Mouse (Mus musculus): Measurements from ENCODE around the gene Ssbp3.

The Ssbp3 gene

DNA sequence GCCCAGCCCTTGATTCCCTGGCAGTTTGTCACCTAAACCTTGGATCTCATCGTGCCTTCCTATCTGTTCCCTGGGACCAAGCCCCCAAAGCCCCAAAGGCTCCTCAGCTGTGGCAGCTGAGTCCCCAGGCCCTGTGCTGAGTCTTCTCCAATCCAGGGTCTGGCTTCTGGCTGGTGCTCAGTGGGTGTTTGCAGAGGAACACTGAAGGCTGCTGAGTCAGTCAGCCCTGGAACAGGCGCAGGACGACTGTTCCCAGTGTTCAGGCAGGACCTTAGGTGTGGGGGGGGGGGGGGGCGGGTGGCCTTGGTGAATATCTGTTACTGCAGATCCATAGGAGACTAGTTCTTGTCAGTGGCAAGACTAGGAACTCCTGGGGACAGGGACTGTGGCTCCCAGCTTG is 141.4 kb downstream of the Ssbp3 start:
- no peak for DNase-seq (ENCODE audit: low spot score)

DNA sequence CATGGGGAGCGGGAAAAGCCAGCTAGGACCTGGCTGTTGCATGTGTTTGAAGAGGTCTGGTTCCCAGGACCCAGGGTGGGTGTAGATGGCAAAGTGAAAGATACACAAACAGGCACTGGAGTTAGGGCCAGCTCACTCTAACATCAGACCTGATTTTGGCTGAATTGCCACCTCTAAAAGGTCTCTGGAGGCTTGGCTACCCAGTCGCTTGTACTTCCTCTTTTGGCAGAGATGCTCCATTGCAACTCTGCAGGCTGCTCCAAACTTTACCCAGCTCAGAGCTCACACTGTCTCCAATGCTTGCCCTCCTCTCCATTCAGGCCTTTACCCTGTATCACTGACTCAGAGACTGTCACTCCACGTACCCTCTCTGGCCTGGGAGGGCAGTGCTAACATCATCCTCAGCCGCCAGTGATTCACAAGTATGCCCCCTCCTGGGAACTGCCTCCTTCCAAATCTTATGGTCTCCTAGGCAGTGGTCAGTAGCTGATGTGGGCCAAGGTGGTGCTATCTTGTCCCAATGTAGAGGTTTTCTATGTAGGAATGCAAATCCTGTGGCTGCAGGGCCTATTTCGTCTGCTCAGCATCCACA is 142.6 kb downstream of the Ssbp3 start:
- no peak for DNase-seq (ENCODE audit: low spot score)

DNA sequence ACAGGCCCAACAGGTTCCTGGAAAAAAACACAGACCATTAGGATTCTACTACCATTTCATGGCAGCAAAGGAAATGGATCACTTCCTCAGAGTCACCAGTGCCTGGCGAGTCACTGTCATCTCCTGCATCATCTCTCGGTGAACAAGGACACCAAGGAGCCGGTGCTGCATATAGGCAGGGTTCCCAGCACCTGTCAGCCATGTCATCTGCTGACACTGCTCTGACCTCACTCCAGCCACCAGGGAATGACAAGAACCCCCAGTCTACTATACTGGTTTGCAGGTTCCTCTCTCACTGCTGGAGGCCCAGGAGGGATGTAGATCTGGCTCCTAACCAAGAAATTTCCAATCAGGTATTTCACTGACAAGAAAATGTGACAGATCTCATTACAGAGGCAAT is 145.6 kb downstream of the Ssbp3 start:
- DNase-seq (ENCODE audit: low spot score) = no peak

DNA sequence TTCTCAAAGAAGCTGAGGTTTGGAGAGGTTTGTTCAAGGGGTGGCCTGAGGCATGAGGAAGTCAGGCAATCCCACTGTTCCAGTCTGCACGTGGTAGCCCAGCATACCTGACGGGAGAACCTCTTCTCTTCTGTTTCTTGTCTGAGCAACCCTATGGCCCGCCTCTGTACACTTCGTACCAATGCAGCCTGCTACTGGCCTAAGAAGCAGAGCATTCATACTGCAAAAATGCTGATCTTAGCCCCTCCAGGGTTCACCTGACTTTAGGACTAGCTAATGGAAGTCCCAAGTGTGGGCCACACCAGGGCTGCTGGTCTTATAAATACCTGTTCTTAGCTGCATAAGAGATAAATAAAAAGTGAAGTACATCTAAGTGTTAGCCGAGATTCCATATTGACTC is 147.8 kb downstream of the Ssbp3 start:
- no peak for DNase-seq (ENCODE audit: low spot score)

DNA sequence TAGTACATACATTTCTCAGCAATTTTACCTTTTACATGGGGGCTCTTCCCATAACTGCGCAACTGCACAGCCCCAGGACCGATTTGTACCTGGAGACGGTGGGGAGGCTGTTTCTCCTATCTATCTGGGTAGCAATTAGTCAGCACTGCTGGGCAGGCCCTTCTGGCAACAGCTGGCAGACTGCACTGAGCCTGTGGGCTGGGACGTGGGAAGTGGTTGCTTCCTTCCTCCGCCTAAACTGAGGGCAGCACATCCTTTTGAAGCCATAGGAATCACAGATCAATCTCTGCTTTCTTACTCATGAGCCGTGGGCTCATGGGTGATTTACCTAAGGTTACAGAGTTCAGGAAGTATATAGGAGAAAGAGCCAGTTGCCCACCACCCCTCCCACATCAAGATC is 148.3 kb downstream of the Ssbp3 start:
- DNase-seq (ENCODE audit: low spot score) = no peak

DNA sequence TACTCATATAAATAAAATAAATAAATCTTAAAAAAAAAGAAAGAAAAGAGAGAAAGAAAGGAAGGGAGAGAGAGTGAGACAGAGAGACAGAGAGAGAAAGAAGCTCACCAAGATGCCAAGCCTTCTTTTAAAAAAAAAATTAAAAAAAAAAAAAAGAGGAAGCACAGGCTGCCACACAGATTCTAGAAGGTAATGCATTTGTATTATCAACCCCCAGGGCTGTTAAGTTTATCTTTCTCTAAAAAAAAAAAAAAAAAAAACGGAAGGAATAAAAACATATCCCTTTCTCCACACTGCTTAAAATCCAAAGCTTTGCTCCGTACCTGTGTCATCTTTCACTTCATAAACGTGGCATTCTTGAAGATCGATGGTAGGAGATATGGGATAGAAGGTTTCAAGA is 151.1 kb downstream of the Ssbp3 start:
- no peak for DNase-seq (ENCODE audit: low spot score)

DNA sequence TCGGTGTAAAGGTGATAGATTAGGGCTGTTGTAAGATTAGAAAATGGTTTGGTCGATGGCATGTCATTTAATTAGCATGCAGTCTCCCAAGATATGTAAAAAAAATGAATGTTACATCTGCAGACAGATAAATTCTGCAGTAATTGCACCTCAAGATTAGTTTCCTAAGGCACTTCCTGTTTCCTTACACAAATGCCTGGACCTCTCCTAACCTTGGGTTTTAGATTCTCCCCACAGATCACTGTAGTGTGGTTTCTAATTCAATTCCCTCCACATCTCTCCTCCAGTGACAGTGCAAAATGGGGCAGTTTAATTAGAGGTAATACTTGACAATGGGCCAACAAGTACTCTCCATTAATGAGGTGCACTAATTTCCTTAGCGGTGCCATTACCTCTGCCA is 152.7 kb downstream of the Ssbp3 start:
- no peak for DNase-seq (ENCODE audit: low spot score)

DNA sequence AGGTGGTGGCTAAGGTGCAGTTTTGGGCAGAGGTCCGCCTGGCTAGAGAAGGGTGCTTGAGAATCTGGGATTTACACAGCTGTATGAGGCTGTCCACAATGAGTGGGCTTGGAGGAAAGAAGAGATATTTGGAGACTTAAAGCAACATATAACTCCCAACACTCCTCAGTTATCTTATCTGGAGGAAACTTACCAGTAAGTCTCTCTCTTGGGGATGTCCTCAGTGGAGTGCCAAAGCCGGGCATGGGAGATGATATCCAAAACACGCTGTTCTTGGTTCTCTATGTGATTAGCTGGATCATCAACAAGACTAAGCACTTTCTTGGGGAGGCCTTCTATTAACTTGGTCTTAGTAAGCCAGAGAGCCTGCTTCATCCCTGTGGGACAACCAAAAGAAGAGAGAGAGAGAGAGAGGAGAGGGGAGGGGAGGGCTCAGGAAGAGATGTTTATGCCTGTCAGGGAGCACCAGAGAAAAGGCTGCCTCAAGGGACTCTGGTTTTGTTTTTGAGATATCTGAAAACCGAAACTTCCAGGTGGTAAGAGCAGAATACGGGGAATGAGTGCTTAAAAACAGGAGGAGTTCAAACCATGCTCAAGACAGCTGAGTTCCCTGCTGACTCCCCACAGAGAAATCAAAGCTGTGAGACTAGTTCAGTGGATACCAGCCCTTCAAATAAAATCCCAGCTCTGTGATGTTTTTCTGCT is 154.0 kb downstream of the Ssbp3 start:
- no peak for DNase-seq (ENCODE audit: low spot score)

DNA sequence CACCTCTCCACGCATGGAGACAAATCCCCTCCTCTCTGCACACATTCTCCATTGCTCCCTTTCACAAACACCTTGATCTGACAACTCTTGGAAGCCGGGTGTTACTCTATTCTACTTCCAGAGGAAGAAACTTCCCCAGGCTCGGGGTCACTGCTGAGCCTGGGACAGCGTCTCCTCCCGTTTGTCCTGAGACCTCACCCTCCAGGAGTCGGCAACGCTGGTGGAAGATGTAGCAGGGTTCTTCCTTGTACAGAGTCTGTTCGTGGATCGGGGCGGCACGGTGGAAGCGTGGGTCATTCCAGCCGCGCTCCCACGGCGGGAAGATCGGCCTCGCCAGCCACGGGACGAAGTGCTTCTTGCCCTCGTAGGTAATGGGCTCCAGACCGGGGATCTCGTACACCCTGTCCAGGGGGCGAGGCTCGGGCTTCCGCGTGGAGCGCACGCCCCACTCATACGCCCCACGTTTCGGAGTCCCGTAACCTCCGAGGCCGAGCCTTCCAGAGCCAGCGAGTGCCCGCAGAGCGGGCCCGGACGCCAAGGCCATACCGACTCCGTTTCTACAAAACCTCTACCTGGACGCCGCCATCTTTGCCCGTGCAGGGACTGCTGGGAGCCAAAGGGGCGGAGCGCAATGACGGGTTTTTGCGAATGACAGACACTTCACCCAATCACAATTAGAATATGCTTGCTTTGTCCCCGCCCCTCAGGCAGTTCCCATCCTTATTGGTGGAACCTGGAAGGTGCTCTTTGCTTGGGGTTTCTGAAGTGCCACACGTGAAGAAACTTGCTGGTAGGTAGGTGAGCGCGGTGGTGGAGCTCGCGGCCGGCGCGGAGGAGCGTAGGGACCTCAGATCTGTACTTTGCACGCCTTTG is 156.0 kb downstream of the Ssbp3 start, which contains the start of the genes Mrpl37 and Cyb5rl:
Gene Mrpl37 (minus strand): TSS at position 617 of the 873 bp plus-strand sequence.
Gene Cyb5rl (plus strand): TSS at position 737 of the 873 bp plus-strand sequence.
- DNase-seq (ENCODE audit: low spot score) = peak; percentile 96

DNA sequence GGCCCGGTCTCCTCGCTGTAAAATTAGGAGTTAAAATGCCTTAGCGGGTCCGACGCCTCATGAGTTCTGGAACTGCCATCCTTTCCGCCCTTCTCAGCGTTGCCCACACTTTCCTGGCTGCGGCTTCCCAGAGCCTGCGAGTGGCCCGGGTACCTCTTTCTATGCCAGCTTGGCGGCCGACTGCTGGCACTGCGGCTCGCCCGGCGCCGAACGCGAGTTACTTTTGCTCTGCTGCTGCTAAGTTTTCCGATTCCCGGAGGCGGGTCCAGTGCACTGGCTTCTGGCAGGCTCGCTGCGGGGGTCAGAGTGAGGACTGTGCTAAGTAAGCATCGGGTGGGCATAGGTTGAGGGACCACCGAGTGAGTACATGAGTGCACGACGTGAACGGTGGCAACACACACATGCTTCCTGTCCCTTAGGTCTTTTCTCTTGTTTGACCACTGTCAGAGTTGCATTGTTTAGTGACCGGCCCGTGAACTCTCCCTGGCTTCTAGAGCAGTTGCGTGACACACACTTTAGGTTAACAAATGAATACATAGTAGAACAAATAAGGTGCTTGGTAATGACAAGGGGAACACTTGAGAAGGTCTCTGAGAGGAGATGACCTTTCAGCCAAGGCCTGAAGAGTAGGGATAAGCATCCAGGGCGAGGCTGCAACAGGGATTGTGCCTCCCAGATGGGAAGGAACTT is 156.8 kb downstream of the Ssbp3 start:
- DNase-seq (ENCODE audit: low spot score) = no peak

DNA sequence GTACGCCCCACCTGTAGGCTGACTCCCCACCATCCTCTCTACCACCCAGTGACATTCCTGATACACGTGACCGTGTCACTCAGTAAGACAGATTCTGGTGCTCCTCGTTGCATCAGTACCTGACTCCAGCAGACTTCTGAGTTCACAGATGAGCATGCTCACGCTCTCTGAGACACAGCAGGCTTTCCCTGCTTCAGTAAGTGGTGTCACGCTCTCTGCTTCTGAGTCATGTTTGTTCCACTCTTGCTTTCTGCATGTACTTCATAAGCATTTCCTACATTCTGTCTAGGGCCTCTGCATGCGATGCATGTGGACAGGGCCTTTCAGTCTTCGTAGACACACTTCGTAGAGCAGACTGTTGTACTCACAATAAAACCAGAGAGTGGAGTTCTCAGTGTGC is 161.8 kb downstream of the Ssbp3 start:
- no peak for DNase-seq (ENCODE audit: low spot score)

DNA sequence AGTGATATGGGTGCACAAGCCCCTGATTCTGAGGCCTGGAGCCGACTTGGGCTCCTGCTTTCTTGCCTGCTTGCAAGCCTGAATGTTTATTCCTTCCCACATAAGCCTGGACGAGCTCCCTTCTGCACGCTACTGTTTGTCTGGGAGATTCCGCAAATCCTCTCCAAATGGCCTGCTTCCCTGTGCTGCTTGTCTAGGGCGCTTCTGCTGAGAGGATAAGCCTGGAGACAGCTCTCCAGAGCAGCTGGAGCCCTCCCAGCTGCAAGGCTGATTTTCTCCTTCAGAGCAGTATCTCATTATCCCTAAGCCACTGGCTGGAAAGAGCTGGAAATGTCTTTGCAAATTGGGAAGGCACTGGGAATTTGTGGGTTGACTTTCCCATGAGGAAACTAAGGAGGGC is 165.0 kb downstream of the Ssbp3 start:
- no peak for DNase-seq (ENCODE audit: low spot score)

DNA sequence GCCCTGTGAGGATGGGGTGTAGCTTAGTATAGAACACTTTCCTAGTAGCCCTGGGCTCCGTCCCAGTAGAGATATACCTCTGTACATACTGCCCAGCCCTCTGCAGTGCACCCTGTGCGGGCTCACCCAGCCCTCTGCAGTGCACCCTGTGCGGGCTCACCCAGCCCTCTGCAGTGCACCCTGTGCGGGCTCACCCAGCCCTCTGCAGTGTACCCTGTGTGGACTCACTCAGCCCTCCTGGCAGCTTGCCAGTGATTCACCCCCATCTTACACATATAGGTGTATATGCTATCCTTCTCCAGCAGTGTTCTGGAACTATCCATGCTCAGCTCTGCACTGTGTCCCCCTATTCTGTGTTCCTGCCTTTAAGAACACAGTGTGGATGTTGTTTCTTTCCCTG is 168.4 kb downstream of the Ssbp3 start:
- DNase-seq (ENCODE audit: low spot score) = no peak

DNA sequence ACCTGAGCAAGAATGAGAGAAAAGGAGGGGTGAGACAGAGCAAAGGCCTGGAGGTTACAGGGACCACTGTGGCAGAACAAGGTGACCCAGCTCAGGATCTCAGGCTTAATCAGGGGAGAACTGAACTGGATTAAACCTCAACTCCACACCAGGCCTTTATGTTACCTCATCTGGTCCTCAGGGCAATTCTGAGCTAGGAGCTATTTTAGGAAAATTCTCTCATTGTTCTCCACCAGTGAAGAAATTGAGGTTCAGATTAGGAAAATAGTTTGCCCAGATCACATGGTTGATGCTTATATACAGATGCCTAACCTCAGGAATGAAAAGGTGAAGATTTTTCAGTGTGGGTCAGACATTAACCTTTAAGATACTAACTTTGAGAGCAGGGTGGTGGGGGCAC is 169.2 kb downstream of the Ssbp3 start:
- no peak for DNase-seq (ENCODE audit: low spot score)

DNA sequence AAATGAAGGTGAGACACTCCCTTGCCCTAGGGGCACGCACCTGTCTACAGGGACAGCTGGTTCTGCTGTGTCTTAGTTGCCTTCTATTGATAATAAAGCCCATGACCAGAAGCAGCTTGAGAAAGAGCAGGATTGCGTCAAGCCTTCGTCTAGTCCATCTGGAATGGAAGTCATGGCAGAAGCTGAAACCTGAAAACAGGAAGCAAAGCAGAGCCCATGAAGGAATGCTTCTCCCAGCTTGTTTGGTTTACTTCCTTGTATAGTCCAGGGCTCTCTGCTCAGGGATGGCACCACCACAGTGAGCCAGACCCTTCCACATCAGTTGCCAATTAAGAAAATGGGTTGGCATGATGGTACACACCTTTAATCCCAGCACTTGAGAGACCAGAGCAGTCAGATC is 171.7 kb downstream of the Ssbp3 start:
- no peak for DNase-seq (ENCODE audit: low spot score)

DNA sequence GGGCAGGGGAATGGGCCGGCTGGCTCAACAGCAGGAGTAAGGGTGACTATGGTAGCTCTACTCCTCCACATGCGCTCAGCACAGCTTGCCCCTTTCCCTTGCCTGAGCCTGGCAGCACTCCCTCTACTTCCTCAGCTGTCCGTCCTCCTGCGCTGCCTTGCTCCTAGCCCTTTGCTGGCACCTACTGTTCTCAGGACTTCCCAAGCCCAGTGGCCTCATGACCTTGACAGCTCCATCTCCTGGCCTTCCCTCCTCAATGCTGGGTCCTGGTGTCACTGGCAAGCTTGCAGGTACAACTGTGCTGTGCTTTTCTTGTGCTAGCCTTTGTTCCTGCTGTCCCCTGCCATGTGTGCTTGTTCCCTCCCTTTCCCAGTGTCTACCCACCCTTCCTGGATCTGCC is 172.6 kb downstream of the Ssbp3 start:
- DNase-seq (ENCODE audit: low spot score) = no peak

DNA sequence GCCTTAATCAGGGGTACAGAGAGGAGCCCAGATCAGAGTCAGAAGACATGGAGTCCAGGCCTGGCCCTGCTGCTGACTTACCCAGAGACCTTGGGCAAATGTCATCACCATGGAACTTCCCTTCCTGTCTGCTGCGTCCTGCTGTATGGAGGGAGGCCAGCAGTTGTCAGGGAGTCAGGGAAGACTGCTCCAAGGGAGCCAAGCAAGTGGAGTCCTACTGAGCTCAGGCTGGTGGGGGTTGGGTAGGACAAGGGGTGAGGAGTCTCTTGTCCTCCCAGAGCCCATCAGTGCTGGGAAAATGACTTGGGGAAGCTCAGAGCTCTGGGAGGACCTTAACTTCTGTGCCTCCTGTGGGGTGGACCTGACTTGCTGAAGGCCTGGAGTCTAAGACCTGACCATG is 173.8 kb downstream of the Ssbp3 start:
- DNase-seq (ENCODE audit: low spot score) = no peak

DNA sequence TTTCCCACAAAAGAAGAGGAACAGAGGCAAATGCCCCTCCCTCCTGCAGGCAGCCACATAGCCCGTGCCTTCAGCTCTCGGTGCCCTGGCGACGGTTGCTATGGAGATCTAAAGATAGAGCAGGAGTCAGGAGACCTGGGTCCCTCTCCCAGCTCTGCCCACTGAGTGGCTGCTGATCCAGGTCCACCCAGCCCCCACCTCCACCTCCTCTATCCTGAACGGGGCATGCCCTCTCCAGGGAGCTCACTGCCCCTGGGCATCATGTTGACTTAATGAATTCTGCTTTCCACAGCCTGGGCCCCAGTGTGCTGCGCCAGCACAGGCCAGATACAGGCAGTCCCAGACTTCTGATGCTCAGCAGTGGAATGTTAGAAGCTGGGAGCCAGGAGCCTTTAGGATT is 174.4 kb downstream of the Ssbp3 start:
- DNase-seq (ENCODE audit: low spot score) = peak; percentile 79

DNA sequence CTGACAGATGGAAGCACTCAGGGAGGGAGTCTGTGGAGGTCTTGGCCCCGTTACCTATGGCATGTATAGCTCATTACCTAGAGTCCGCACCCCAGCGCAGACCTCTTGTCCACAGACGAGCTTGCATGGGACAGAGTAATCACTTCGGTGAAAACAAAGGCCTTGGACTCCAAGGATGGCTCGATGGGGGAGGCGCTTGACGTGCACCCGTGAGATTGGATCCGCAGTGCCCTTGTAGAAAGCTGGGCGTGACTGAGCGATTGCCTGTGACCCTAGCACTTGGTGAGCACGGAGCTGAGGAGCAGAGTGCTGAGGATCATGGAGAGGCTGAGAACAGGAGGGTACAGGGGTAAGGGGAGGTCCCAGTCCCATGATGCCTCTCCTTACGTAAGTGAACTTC is 181.2 kb downstream of the Ssbp3 start:
- DNase-seq (ENCODE audit: low spot score) = no peak

DNA sequence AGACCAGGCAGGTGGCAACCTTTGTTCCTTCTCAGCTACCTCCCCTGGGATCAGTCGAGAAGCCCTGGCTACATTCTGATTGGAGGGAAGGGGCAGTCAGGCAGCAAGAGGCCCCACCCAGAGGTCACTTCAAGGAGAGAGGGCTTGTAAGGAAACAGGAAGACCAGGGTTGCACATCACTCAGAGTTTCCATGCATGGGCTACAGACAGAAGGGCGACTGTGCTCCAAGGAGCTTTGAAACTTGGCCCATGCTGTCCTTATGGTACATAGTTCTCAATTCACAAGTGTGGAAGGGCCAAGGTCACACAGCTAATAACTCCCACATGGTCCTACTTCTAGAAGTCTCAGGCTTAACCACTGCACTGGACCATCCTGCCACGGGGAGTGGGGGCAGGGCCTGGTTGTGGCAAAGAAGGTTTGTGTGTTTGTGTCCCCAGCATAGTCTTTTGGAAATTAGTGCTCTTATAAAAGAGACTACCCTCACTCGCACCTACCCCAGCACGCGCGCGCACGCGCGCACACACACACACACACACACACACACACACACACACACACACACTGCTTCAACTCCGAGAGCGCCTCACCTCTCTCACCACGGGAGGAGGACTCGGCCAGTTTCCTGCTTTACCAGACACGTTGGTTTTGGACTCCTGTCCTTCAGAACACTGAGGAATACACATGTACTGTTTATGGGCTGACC is 184.1 kb downstream of the Ssbp3 start:
- no peak for DNase-seq (ENCODE audit: low spot score)

DNA sequence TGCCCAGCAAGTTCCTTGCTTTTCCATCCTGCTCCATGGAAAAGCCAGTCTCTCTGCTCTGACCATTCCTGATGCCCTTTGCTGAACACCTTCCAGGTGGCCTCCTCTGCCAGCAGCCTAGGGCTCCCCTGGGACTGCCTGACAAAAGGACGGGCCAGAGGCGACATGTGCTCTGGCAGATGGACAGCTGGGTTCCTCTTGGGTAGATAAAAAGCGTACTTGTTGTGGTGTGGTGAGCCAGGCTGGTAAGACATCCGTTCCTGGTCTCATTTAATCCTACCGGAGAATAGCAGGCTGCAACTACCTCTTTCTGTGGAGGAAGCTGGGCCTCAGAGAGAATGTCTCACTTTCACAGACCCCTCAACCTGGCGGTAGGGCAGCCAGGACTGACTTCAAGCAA is 185.5 kb downstream of the Ssbp3 start:
- DNase-seq (ENCODE audit: low spot score) = no peak

DNA sequence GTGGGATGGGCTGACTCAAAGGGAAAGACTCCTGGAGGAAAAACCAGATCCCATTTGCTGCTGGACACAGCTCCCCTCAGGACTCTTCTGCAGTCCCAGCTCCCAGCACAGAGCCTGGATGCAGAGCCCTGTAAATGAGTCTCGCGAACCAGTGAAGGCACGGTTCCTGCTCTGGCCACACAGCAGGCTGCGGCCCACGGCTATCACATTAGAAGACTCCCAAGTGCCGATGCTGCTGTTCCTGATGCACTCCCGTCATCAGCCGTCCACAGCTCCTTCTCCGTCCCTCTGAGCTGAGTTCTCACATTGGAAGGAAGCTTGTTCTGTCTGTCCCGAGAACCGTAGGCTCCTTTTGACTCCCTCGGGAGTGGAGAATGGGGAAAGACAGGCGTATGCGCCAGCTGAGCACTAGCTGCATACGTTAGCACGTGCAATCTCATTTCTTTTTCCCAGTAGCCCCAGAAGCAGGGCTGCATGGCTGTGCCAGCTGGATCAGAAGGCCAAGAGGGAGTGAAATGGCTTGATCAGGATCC is 186.4 kb downstream of the Ssbp3 start, which contains the start of gene Cdcp2:
Gene Cdcp2 (plus strand): TSS at position 51 of the 533 bp plus-strand sequence.
- no peak for DNase-seq (ENCODE audit: low spot score)
